Mouse (Mus musculus): Measurements from ENCODE around the gene Plekhh1.

- TF ChIP-seq POLR2A (IDR thresholded peaks at IDR 0.05; ENCODE audit: control insufficient read depth, low read depth, low read length) (no peak), CTCF (IDR thresholded peaks at IDR 0.05; ENCODE audit: control insufficient read depth, insufficient read depth, insufficient replicate concordance, low read depth, low read length) (no peak)
These were observed 32.0 kb downstream of the Plekhh1 start for GRCm38 (mm10) chr12:79060766-79061652.
